Mouse (Mus musculus): ENCODE results near the gene Csnk2a1.

Csnk2a1 gene

GRCm38 (mm10) chr2:152322198-152322597, 95.6 kb downstream of the Csnk2a1 start:
- DNase-seq (ENCODE audit: extremely low spot score, low read depth, low spot score), result no peak

- no peak for DNase-seq (ENCODE audit: extremely low spot score, low read depth, low spot score)
Observed at GRCm38 (mm10) chr2:152323971-152324370, 97.3 kb downstream of the Csnk2a1 start.

GRCm38 (mm10) chr2:152324842-152325241, 98.2 kb downstream of the Csnk2a1 start:
- DNase-seq (ENCODE audit: extremely low spot score, low read depth, low spot score), result no peak

- no peak for DNase-seq (ENCODE audit: extremely low spot score, low read depth, low spot score)
Observed at GRCm38 (mm10) chr2:152326157-152326556, 99.5 kb downstream of the Csnk2a1 start.

GRCm38 (mm10) chr2:152326654-152327053, 100.0 kb downstream of the Csnk2a1 start:
- DNase-seq (ENCODE audit: extremely low spot score, low read depth, low spot score), result no peak

- DNase-seq (ENCODE audit: extremely low spot score, low read depth, low spot score), result no peak
Observed at GRCm38 (mm10) chr2:152327980-152328379, 101.3 kb downstream of the Csnk2a1 start.

GRCm38 (mm10) chr2:152330858-152331423, 104.3 kb downstream of the Csnk2a1 start:
- no peak for DNase-seq (ENCODE audit: extremely low spot score, low read depth, low spot score)
